Mouse (Mus musculus) embryonic facial prominence, embryonic 14.5 days (tissue): Measurements from ENCODE around the gene Tbc1d21. TPM values are rescaled to one million over a fixed set of nuclear protein-coding genes. Genes with fewer than 3 reads are reported as not detected.

Experiments used
- ATAC-seq: fragments of 200-750 bp; cut with Nextera tagmentation; 2 replicates; pipeline ENCODE4 v1.8.0; 2017; ENCODE audit warnings: low read depth, moderate number of reproducible peaks, moderate TSS enrichment
- DNase-seq: peaks from one replicate; pipeline ENCODE4 v3.0.0-alpha.2; 2015; ENCODE audit warnings: low spot score
- H3K27ac ChIP-seq: fragments of 300-500 bp; sonication (generic); replicated peaks from 2 replicates; pipeline ENCODE4 v1.5.1; 2014; ENCODE audit warnings: low read depth, mild to moderate bottlenecking, low read length, moderate library complexity
- H3K27me3 ChIP-seq: fragments of 300-500 bp; sonication (generic); replicated peaks from 2 replicates; pipeline ENCODE4 v1.6.1; 2014; ENCODE audit warnings: low read length; ENCODE audit not compliant: control insufficient read depth, insufficient read depth
- H3K36me3 ChIP-seq: fragments of 300-500 bp; sonication (generic); 2 replicates; pipeline ENCODE4 v1.6.1; 2014; ENCODE audit warnings: low read length, mixed read lengths; ENCODE audit not compliant: control insufficient read depth, insufficient read depth
- H3K4me1 ChIP-seq: fragments of 300-500 bp; sonication (generic); 2 replicates; pipeline ENCODE4 v1.6.1; 2014; ENCODE audit warnings: antibody characterized with exemption, low read length; ENCODE audit not compliant: control insufficient read depth, insufficient read depth
- H3K4me2 ChIP-seq: fragments of 300-500 bp; sonication (generic); 2 replicates; pipeline ENCODE4 v1.6.1; 2014; ENCODE audit warnings: low read depth, mild to moderate bottlenecking, low read length, moderate library complexity, mixed read lengths
- H3K4me3 ChIP-seq: fragments of 300-500 bp; sonication (generic); 2 replicates; pipeline ENCODE4 v1.5.1; 2014; ENCODE audit warnings: low read depth, mild to moderate bottlenecking, low read length
- H3K9ac ChIP-seq: fragments of 300-500 bp; sonication (generic); 2 replicates; pipeline ENCODE4 v1.6.1; 2014; ENCODE audit warnings: low read depth, mild to moderate bottlenecking, low read length, moderate library complexity, mixed read lengths
- H3K9me3 ChIP-seq: fragments of 300-500 bp; sonication (generic); 2 replicates; pipeline ENCODE4 v1.6.1; 2016; ENCODE audit warnings: low read length; ENCODE audit not compliant: control insufficient read depth
- WGBS: fragments of 180-500 bp; shearing (Covaris S2); extraction: QIAGEN DNeasy Blood & Tissue Kit; methylation state at CpG from one replicate; pipeline ENCODE4 v1.1.7; 2014; 5-methylcytosine and 5-hydroxymethylcytosine counted together
- polyA plus RNA-seq: library from polyadenylated mRNA; unstranded; fragments of >200 nt; fragmentation: Nextera tagmentation; extraction: Ambion mirVana; gene quantifications from 2 replicates; pipeline ENCODE4 v1.2.1, GENCODE M21; 2014

The Tbc1d21 gene
- polyA plus RNA-seq, 1 experiment from 2014 or later = 0.13 TPM

DNA sequence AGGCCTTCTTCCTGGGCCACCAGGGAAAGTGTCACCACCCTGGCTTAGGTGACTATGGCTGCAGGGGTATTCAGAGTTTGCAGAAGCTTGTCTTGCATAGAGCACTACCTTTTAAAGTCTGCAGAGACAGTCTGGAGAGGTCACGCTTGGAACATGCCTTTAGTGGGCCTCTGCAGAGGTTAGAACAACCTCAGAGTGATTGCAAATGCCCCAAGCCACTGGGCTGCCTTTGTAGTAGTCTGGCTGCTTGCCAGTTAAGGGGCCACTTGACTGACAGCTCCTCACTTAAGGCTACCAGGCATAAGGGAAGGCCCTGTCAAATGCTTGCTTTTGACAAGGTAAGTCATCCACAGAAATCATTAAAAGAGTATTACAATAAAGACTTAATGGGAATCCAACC, 42.9 kb downstream of the Tbc1d21 start:
- DNase-seq (no peak), ATAC-seq (no peak)
- H3K4me1 ChIP-seq = no peaks in the 10 kb centered on the region
- no peak overlapping the region for H3K27ac ChIP-seq
- H3K27me3 ChIP-seq = no peaks in the 10 kb centered on the region
- H3K4me3 ChIP-seq = no peak overlapping the region
- no peak overlapping the region for H3K9ac ChIP-seq
- no peak overlapping the region for H3K4me2 ChIP-seq
- no peaks in the 10 kb centered on the region for H3K36me3 ChIP-seq
- WGBS = 38% methylated on average over 1 of the region's 1 CpGs
- H3K9me3 ChIP-seq = no peaks in the 10 kb centered on the region

DNA sequence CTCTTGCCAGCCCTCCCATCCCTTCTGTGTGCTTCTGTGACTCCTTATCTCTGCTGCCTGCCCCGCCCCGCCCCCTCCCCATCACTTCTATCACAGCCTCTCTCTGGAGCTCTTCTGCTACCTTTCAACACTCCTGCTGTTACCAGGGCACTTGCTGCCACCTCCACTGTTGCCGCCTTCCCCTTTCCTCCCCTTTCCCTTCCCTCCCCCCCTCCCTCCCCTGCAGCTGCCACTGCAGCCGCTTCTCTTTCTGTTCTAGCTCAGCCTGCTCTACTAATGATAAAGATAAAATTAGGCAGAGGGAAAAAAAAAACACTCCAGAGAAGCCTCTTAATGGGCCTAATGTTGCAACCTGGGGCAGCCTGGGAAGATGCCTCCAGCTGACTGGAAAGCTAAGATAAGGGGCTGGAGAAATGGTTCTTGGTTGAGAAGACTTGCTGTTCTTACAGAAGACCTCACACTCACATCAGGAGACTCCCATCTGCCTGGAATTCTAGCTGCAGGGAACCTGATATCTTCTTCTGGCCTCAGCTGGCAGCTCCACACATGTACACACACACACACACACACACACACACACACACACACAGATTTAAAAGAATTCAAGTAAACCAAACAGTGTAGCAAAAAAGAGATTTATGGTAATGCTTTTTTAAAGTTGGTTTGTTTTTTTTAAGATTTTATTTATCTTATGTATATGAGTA, 43.6 kb downstream of the Tbc1d21 start:
- no peak overlapping the region for H3K9ac ChIP-seq
- H3K4me1 ChIP-seq = no peaks in the 10 kb centered on the region
- no peaks in the 10 kb centered on the region for H3K27me3 ChIP-seq
- H3K4me2 ChIP-seq = no peak overlapping the region
- H3K27ac ChIP-seq = no peak overlapping the region
- DNase-seq (peak; percentile 78), ATAC-seq (no peak)
- H3K36me3 ChIP-seq = no peaks in the 10 kb centered on the region
- 34% methylated on average over 4 of the region's 4 CpGs for WGBS
- H3K4me3 ChIP-seq = no peak overlapping the region
- H3K9me3 ChIP-seq = no peaks in the 10 kb centered on the region

DNA sequence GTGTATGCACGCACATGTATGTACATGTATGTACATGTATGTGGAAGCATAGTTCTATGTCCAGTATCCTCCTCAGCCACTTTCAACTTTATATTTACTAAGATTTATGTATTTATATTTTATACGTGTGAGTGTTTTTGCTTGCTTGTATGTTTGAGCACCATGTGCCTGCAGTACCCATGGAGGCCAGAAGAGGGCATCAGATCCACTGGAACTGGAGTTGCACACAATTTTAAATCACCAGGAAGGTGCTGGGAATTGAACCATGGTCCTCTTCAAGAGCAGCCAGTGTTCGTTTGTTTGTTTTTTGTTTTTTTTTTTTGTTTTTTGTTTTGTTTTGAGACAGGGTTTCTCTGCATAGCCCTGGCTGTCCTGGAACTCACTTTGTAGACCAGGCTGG, 48.6 kb downstream of the Tbc1d21 start:
- ATAC-seq = no peak
- Histone ChIP-seq H3K4me3 (no peak overlapping the region), H3K9me3 (no peaks in the 10 kb centered on the region), H3K27ac (no peak overlapping the region), H3K36me3 (no peaks in the 10 kb centered on the region), H3K27me3 (no peaks in the 10 kb centered on the region), H3K4me1 (peaks cover 8% of the 10 kb centered on the region), H3K9ac (no peak overlapping the region), H3K4me2 (no peak overlapping the region)
- 94% methylated on average over 3 of the region's 3 CpGs for WGBS
- no peak for DNase-seq

DNA sequence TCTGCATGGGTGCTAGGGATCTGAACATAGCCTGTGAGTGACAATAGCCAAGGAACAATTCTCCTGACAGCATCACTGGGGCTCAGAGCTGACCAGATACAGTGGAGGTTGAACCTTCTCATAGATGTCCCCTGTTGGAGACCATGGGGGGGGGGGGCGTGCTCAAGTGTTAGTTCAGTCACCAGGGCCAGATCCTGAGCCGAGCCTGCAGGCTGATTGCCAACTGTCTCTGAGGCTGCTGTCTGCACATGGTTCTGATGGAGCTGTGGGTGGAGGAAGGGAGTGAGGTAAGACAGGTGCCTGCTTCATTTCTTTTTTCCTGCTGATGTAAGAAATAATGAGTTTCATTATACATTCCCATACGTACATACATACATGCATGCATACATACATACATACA, 51.9 kb downstream of the Tbc1d21 start:
- H3K9me3 ChIP-seq = no peaks in the 10 kb centered on the region
- no peak overlapping the region for H3K4me2 ChIP-seq
- ATAC-seq (no peak), DNase-seq (no peak)
- no peaks in the 10 kb centered on the region for H3K36me3 ChIP-seq
- WGBS = 66% methylated on average over 3 of the region's 3 CpGs
- no peak overlapping the region for H3K9ac ChIP-seq
- H3K4me1 ChIP-seq = peaks cover 36% of the 10 kb centered on the region
- no peak overlapping the region for H3K27ac ChIP-seq
- no peaks in the 10 kb centered on the region for H3K27me3 ChIP-seq
- H3K4me3 ChIP-seq = no peak overlapping the region

DNA sequence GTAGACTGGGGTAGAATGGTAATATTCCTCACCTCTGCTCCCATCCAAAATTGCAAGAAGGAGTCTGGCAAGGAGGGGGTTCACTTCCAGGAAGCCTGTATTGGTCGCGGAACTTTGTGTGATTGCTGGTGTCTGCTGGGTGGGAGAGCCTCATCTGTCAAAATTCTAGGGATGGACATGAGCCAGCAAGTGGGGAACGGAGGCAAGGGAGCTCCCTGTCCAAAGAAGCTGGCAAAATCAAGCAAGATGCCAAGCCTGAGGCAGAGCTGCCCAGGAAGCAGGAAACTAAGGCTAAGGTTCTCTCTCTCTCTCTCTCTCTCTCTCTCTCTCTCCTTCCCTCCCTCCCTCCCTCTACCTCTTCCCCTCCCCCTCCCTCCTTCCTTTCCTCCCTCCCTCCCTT, 52.9 kb downstream of the Tbc1d21 start:
- no peak overlapping the region for H3K4me3 ChIP-seq
- H3K9ac ChIP-seq = no peak overlapping the region
- no peak for DNase-seq
- peaks cover 44% of the 10 kb centered on the region for H3K4me1 ChIP-seq
- H3K36me3 ChIP-seq = no peaks in the 10 kb centered on the region
- no peaks in the 10 kb centered on the region for H3K27me3 ChIP-seq
- no peaks in the 10 kb centered on the region for H3K9me3 ChIP-seq
- WGBS = 31% methylated on average over 3 of the region's 3 CpGs
- no peak overlapping the region for H3K4me2 ChIP-seq
- H3K27ac ChIP-seq = no peak overlapping the region
- no peak for ATAC-seq

DNA sequence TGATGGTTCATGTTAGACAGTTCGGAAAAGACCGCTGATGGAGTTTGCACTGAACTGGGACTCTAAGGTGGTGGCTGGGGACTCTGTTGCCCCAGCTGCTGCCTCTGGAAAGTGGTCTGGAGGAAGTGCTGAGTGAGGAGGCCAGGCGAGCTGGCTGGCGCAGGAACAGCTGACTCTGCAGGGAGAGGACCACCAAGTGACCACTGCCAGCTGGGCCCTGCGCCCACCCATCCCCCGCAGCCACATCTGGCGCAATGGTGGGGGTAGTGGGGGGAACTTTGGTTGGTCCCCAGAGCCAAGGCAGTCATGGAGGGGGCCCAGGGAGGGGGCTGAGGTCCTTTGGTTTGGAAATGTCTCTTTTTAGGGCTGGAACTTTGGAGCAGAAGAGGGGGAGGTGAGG, 53.5 kb downstream of the Tbc1d21 start:
- no peak for DNase-seq
- Histone ChIP-seq H3K4me1 (peaks cover 44% of the 10 kb centered on the region), H3K4me2 (0 out of 2 replicates have a peak overlapping the region, but pooled peaks have one; percentile 14), H3K36me3 (no peaks in the 10 kb centered on the region), H3K27me3 (no peaks in the 10 kb centered on the region), H3K4me3 (no peak overlapping the region), H3K27ac (peak overlapping the region; percentile 36; the same call in 1 of the 2 replicates), H3K9me3 (no peaks in the 10 kb centered on the region), H3K9ac (no peak overlapping the region)
- WGBS = 66% methylated on average over 6 of the region's 7 CpGs
- ATAC-seq = no peak; the same call in 1 of the 2 replicates

DNA sequence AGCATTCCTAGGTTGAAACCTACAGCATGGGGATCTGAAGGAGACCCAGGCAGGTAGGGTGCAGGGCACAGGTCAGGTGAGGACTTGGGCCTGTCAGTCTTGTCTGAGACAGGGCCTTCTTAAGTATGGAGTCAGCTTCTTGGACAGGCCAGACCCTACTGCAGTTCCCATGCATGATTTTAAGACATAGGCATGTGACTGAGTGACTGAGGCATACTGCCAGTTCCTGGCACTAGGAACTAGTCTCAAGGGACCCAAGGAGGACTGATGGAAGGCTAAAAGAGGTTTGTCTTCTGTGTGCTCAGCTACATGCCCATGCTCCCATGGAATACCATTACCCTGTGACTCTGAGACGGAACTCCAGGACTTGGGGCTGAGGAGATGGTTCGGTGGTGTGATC, 54.4 kb downstream of the Tbc1d21 start:
- 82% methylated on average over 2 of the region's 2 CpGs for WGBS
- peak overlapping the region; percentile 86 for H3K27ac ChIP-seq

DNA sequence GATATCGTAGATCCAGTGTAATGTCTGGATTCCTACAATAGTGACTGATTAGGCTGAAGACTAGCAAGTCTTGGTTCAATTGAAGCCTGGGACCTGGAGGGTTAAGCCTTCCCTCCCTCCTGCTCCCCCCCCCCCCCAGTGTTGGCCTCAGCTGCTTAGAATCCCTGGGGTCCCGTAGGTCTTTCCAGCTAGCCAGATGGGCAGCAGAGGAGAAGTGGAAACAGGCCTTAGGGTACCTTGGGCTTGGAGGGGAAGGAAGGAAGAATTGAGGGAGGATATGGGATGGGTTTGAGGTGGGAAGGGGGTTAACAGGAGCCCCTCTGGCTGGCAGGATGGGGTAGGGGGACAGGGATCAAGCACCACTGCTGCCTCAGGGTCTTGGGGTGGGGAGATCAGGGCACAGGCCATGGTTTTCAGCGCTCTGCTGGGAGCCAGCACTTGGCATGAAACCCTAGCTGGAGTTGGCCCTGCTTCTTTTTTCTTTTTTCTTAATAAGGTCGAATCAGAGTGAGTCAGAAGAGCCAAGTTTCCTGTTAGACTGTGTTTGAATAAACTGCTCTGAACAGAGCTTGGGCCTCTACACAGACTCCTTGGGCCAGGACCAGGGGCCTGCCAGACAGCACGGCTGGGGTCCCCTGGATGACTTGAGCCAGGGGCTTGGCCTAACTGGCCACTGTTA, 55.4 kb downstream of the Tbc1d21 start:
- no peak overlapping the region for H3K4me3 ChIP-seq
- WGBS = 19% methylated on average over 5 of the region's 5 CpGs
- H3K4me1 ChIP-seq = peaks cover 48% of the 10 kb centered on the region
- H3K27me3 ChIP-seq = no peaks in the 10 kb centered on the region; the same call in 1 of the 2 replicates
- no peaks in the 10 kb centered on the region for H3K9me3 ChIP-seq
- 0 out of 2 replicates have a peak overlapping the region, but pooled peaks have one; percentile 25 for H3K4me2 ChIP-seq
- peak; percentile 26 for ATAC-seq
- DNase-seq = peak; percentile 85
- peak overlapping the region; percentile 86 for H3K27ac ChIP-seq
- no peaks in the 10 kb centered on the region for H3K36me3 ChIP-seq
- 0 out of 2 replicates have a peak overlapping the region, but pooled peaks have one; percentile 21 for H3K9ac ChIP-seq

More for the DNA sequence above, 54.4 kb downstream of the Tbc1d21 start:
- Histone ChIP-seq H3K4me1 (peaks cover 48% of the 10 kb centered on the region), H3K27me3 (no peaks in the 10 kb centered on the region; the same call in 1 of the 2 replicates), H3K9me3 (no peaks in the 10 kb centered on the region), H3K4me2 (no peak overlapping the region), H3K9ac (no peak overlapping the region), H3K36me3 (no peaks in the 10 kb centered on the region), H3K4me3 (no peak overlapping the region)
- ATAC-seq (no peak), DNase-seq (no peak)
